Mouse (Mus musculus) lung, postnatal 4 days (tissue): ENCODE measurements around the gene Mcfd2.
A peak's percentile ranks its signal among the peaks of the same experiment; 100 is the strongest.
"Not testable (repeated sequence)": the region's sequence is repeated elsewhere in the genome, so short reads cannot be mapped to it uniquely, and the experiment has no call there.

Source experiments
- DNase-seq, 2 experiments: peaks; one replicate each; pipeline ENCODE4 v3.0.0; 2021

The Mcfd2 gene

DNA sequence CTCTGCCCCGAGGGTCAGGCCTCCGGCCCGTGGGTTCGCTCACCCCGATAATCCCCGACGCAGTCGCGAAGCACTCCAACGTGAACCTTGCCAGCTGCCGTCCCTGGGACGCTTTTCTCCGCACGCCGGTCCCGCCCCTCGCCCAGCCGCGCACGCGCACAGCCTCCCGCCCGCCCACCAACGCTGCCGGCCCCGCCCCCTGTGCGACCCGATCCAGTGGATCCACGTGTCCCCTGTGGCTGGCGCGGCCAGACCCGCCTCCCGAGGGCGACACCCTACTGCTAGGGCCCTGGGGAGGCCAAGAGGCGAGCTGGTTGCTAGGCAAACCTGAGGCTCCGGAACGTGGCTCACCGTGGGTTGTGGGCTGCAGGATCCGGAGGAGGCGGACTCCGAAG is at the start of gene Mcfd2:
Mcfd2 (minus strand) TSS at position 144 of the 395 bp plus-strand sequence.
- DNase-seq = peak; percentile 96

DNA sequence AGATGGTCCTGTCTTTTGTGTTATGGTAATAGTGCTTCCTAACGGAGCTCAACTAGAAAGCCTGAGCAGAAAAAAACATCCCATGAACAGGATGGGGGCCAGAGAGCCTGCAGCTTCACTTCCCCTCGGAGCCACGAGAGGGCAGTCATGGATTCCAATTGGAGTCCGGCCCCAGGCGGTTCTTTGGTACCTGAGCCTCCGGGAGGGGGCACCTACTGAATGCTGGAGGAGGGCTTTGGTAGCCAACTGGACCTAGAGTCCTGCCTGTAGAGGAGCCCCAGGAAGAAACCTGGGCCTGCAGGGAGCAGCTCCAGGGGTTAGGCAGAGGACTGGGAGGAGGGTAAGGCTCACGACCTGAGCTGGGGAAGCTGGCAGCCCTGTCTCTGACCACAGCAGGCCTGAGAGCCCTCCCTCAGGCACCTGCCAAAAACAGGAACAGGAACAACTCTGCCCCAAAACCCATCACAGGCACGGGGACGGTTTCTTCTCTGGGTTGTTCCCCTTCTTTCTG is 49.3 kb upstream of the Mcfd2 start:
- DNase-seq = peak; percentile 91 to 96

DNA sequence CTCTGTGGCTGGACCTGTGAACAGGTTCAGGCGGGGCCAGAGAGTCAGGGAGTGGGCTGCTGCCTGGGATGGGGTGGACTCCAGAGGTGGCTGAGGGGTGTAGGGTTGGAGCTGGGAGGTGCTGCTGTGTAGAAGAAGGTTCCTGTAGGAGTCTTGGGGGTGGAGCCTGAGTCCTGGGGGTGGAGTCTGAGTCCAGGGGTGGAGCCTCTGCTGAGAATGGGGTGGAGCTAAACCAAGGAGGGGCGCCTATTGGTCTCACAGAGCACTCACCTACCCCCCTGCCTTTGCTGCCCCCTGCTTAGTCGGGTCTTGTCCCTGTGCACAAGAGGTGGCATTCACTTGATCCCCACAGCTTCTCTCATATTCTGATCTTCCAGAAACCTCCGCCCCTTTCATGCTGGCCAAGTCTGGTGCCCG is 48.8 kb upstream of the Mcfd2 start:
- peak; percentile 52 to 72 for DNase-seq

DNA sequence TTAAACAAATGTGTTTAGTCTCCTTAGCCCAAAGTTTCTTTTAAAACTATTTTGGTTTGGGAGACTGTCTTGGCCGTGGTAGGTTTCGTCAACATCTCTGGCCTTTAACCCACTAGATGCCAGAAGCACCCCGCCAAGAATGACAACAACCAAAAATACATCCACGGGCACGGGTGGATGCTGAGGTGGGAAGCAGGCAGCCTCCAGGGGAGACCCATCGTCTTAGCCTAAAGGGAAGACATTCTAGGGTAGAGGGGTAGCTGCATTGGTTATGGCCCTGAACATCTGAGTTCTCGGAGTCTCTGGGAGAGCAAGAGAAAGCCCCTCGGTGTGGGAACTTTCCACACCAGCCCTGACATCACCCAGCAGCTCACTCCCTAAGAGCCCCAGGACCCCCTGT is 48.4 kb upstream of the Mcfd2 start:
- DNase-seq = no peak

DNA sequence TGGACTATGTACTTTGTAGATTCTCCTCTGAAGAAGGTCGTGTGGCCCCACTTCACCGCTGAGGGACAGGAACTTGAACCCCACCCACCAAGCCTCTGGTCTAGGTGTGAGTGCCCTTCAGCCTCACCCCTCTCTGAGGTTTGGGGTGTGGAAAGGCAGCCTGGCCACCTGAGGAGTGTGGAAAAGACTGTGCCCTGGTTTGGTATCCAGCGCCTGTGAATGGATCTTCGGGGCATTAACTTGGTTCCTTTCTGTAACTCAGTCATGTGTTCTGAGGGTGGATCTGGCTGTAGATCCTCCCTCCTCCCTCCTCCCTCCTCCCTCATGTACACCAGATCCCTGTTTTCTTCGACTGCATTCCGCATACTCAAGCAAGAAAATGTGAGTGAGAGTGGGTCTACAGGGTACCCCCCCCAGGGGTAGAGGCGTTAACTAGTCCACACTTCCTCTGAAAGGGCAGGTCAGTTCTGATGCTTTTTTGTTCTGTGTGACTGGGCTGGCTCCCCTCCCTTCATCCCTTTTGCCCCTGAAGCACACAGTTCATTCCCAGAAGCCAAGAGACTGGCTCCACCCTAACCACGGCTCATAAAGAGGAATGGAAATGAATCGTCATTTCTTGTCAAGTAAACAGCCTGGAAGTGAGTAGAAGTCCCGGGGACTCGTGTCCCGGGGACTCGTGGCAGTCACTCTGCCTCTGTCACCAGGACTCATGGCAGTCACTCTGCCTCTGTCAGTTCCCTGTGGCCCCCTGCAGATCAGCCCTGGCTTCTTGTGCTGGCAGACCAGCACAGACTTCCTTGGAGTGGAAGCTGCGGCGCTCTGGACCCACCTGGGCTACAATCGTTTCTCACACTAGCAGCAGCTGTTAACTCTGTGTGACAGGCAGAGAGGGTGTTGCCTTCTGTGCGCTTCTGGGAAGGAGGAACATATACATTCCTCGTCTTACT is 47.5 kb upstream of the Mcfd2 start:
- DNase-seq = peak; percentile 19 to 44

DNA sequence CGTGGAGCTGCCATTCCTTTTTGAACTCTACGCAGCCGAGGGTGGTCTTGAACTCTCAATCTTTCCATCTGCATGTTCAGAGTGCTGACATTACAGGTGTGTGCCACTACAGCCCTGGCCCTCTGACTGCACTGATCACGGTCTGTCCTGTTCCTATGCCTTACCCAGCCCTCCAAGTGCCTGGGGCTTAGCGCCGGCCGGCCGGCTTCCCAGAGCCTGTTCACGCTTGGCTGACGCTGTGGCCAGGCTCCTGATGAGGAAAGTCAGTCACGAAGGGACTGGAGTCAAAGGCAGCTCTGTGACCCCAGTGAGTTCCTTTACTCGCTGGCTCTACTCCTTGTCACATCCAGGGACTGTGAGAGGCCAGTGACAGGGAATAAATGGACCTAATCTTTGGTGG is 46.6 kb upstream of the Mcfd2 start:
- no peak for DNase-seq

DNA sequence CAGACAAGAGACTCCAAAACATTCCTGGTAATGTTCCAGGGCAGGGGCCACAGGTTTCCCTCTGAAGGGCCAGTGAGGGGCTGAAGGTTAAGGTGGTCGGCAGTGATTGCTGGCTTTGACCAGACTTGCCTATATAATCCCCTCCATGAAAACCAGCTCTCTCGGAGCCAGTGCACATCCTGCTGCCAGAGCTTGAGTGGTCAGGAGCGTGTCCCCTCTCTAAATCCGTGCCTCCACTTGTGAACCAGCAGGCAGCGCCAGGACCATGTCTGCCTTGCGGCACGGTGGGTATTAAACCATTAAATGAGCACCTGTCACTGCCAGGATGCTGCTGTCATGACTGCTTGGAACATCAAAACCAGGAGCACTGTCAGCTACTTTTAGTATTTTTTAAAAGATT is 44.8 kb upstream of the Mcfd2 start:
- no peak for DNase-seq

DNA sequence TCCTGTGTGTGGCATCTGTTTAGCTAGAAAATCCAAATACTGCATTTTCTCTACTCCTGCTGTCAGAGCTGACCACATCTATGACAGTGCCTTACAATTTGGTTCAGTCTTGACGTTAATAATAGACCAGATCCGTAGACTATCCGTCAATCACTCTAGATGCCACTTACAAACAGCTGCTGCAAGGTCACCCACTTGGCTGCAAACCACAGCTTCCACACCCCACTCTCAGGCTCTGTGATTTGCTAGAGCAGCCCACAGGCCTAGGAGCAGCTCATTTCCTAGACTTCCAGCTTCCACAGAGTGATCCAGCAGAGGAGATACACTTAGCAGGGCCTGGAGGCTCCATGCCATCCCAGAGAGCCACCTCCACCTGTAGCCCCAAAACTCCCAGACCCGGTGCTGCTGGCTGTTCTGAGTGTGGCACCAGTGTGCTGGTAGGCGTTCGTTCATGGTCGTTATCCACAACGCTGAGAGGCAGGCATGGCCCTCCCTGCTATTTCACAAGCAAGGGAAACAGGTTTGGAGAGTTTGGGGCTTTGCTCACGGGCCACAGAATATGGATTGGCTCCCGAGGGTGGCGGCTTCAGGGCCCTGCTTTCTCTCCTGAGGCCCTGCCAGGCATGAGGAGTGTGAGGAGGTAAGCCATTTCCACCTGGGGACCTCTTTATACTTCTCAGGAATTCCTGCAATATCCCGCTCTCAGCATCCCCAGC is 43.5 kb upstream of the Mcfd2 start:
- DNase-seq = peak; percentile 25 to 44

DNA sequence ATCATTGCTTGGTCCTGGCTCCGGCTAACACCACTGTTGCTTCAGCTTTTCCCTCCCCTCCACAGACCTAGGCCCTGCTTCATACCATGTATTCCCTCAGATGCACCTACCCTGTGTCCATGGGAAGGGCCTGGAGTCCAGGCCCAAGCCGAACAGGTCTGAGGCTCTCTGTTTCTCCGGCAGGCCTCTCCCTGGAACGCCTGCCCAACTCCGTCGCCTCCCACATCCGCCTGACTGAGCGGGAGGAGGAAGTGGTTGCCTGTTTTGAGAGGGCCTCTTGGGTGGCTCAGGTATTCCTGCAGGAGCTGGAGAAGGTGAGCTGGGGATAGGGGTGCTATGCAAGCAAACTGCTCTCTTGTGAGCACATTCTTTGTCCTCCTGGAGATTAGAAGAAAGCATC is 41.0 kb upstream of the Mcfd2 start:
- peak; percentile 63 to 79 for DNase-seq

DNA sequence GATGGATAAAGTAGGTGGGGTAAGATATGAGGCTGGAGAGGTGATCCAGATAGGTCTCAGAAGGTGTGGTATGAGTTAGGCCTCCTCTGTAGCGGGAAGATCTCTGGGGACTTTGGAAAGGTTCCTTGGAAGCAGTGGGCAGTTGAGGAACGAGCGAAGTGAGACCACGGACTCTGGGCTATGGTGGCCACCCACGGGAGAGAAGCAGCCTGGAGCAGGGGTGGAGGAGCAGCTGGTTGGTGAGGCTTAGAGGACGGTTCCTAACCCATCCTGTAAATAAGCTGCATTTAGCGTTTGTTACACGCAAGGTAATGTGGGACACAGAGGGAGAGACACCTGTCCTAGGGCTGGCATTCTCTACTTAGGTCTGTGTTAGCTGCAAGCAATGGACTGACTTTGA is 39.3 kb upstream of the Mcfd2 start:
- DNase-seq = no peak

DNA sequence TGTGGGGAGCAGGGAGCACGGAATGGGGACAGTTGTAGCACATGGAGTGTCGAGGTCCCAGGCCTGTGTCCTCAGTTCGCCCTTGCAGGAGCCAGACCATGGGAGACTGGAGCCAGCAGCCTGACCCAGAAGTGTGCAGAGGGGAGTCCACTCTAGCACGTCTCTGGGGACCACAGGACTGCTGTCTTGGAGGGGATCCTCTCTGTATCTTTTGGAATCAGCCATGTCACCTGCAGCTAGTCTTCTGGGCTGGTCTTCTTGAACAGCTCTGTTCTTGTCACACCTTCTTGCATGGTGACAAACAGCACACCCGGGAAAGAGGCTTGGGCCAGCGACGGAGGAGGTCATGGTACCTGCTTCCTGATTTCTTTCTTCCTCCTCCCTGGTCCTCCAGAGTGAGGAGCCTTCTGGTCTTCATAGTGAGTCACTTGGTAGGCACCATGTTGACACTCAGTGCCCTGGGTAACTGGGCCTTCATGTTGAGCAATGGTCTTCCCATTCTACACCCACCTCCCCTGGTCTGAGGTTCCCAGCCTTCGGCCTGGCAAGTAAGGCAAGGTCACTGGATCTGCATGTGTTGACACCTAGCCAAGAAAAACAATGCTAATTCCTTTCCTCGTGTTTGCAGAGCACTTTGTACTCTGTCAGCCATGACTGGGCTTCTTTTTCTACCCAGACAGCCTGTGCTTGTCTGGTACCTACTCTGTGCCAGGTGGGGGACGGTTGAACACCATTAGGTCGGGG is 38.6 kb upstream of the Mcfd2 start:
- peak; percentile 60 to 63 for DNase-seq

DNA sequence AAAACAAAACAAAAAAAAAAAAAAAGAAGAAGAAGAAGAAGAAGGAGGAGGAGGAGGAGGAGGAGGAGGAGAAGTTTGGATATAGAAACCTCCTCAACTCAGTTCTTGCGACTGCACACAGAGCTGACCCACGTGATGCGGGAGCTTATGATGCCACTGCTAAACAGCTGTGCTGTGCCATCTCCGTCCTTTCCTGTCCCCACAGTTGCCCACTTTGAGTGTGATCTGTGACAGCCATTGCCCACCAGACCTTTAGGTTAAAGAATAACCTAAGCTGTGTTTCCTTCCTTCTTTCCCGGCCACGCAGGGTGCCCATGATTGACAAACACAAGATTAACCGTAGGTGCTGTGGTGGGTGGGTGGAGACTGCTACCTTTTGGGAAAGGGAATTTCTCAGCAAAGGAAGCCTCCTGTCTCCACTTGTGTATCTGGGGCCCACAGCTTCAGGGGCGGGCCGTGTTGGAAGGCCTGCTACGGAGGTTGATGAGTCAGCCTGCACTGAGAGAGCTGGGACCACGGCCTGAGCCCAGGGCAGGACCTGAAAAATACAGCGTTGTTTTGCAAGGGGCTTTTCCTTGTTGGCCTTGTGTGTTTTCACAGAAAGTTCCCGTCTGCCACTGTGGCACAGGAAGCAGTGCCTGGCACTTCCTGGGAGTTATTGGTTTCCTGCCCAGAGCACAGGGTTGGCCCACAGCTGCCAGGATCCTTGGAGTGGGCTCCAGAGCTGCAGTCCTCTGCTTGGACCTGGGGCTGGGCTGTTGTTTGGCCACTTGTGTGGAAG is 36.5 kb upstream of the Mcfd2 start:
- peak; percentile 40 to 70 for DNase-seq

DNA sequence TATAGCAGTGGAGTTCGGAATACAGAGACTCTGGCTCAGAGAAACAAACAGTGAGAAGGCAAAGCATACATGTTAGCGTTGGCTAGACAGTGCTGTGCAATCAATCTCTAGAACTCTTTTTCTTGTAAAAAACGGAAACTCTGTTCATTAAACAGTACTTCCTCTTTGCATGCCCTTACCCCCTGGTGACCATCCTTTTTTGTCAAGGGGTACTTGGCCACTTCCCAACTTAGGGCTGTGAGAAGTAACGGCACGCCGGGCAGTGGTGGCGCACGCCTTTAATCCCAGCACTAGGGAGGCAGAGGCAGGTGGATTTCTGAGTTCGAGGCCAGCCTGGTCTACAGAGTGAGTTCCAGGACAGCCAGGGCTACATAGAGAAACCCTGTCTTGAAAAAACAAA is 35.9 kb upstream of the Mcfd2 start:
- DNase-seq = peak in 1 of 2 experiments; percentile 32

DNA sequence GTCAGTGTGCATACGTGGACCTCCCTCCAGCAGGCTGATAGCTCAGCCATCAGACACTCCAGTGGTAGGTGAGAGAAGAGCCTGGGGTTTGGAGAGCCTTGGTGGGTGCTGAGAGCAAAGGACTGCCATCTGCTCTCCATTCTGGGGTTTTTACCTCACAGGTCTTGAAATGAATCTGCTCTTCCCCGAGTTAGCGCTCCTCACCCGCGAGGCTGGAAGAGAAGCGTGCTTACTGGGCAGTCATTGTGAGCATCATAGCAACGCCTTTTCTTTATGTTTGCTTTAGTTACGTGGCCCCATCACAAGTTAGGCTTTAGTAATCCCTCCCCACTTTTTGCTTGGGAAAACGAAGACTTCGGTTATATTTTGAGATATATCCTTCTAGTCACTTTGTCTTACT is 34.6 kb upstream of the Mcfd2 start:
- DNase-seq = no peak

DNA sequence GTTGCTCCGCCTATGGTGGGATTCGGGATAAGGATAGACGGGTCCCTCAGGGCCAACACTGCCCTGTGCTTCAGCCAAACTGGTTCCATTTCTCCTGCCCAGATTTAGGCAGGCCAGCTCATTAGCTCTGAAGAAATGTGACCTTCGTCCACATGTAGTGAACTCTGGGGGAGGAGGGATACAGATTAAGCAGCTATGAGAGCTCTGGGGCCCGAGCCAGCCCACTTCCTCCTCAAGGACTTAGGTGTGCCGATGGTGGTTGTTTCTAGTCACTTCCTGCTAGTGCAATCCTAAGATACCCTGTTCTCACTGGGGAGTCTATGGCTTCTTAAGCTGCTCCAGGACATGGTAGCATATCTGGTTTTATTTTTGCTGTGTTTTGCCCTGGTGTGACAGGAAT is 33.2 kb upstream of the Mcfd2 start:
- peak; percentile 59 to 80 for DNase-seq

DNA sequence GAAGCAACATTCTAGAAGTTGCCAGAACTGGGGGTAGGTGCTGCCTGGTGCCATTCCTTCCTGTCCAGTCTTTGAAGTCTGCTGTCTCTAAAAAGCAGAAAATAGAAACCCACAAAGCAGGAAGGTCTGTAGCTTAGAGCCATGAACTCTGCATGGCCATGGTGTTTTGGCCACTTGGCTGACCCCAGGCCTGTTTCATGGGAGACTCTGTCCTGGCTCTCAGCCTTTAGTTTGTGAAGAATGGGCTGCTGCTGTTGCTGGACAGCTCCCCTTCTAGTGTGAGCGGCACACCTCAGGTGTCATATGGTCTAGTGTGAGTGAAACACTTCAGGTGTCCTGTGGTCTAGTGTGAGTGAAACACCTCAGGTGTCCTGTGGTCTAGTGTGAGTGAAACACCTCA is 31.0 kb upstream of the Mcfd2 start:
- DNase-seq = not testable (repeated sequence)

DNA sequence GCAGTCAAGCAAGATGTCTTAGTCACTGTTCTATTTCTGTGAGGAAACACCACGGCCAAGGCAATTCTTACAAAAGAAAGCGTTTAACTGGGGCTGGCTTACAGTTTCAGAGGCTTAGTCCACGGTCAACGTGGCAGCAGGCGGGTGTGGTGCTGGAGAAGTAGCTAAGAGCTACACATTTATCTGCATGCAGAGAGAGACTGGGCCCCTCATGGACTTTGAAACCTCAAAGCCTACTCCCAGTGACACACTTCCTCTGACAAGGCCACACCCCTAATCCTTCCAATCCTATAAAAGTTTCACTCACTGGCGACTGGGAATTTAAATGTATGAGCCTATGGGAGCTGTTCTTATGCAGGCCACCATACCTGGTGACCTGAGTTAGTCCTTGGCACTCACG is 30.0 kb upstream of the Mcfd2 start:
- DNase-seq = no peak

DNA sequence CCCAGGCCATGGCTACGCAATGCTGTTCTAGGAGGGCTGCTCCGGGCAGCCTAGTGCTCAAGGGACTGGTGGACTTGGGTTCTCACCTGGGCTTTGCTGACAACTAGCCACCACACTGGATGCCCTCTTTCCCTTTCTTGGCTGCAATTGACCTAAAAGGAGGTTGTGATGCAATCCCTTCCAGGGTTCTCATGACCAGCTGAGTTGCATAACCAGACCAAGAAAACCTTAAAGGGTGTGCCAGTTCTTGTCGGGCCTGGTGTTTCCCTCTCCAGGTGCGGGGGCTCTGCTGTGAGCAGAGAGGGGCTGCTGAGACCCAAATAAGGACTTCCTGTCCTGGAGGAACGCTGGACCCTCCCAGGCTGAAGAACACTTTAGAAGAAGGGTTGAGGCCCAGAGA is 27.4 kb upstream of the Mcfd2 start:
- DNase-seq = no peak

DNA sequence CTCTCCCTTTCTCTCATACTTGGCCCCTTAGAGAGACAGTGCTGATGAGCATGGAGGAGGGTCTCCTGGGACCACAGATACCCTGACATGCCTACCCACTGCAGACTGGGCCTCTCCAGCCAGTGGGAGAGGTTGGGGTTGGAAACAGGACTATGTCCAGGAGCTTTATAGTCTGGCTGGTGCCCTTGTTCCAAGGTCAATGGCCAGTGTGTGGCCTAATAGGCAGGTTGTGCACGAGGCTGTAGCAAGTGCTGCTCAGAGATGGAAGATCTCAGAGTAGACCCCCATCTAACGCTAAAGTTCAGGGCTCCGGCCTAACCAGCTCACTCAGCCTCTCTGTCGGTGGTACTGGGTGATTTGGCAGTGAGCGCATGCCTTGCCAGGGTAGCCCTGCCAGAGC is 26.0 kb upstream of the Mcfd2 start:
- no peak for DNase-seq

DNA sequence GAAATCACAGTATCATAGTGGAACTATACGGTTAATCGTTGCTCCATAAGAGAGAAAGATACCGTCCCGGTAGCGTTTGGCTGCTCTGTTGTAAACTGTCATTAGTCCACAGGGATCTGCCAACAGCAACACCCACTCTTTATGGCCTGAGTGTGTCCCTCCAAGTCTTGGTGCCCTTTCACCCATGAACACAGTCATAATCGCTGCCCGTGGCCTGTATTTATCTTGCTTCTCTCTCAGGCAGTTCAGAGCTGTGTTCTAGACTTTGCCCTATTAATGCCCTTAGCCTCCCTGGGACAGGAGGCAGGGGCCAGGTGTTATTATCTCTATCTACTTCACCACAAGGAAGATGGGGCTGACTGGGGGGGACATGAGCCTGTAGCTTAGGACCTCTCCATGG is 25.3 kb upstream of the Mcfd2 start:
- no peak for DNase-seq

DNA sequence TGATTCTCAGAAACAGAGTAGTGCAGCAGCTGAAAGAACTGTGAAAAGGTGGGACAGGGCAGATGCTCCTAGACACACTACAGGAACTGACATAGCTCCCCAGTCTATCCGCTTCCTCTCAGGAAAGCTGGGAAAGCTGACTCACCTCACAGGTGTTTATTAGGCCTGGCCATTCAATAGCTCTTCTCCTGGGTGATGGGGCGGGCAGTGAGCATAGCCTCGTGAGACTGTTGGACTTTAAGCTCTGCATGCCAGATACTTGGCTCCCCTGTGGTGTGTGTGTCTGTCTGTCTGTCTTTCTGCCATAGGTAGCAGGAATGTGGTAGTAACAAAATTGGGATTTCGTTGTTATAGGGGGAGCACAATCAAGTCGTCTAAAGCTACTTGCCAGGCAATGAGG is 23.6 kb upstream of the Mcfd2 start:
- no peak for DNase-seq

DNA sequence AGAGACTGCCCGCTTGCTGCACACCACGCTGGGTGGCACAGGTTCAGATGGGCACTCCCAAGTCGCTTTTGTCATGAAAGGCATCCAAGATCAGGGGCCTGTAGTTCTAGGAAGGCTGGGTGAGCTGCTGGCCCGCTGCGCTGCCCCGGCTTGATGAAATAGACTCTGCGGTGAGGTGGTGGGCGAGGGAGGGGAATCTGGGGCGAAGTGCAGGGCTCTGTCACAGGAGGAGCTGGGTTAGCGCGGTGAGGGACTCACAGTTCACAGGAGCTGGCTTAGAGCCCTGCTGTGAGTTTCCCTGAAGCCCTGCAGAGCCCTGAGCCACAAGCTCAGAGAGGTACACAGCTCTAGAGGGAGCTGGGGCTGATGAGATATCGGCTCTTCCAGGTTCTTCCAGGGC is 22.4 kb upstream of the Mcfd2 start:
- DNase-seq = no peak
